Mouse (Mus musculus) intestine, postnatal 0 days (tissue): ENCODE measurements at regions not wholly inside any gene's neighbourhood (a gene's known extent, or its start where the extent isn't known, plus 50 kb on each side); places are given as distances from the start of the nearest gene placed in this dataset.

Experiments used
- ATAC-seq: fragments of 200-750 bp; cut with Nextera tagmentation; 2 replicates; pipeline ENCODE4 v1.8.0; 2017; ENCODE audit warnings: mild to moderate bottlenecking, moderate TSS enrichment, moderate library complexity
- H3K27ac ChIP-seq: fragments of 300-500 bp; sonication (generic); 2 replicates; pipeline ENCODE4 v1.5.1; 2014; ENCODE audit warnings: mild to moderate bottlenecking, low read depth, low read length, moderate library complexity
- H3K27me3 ChIP-seq: fragments of 300-500 bp; sonication (generic); replicated peaks from 2 replicates; pipeline ENCODE4 v1.6.1; 2014; ENCODE audit warnings: low read length, mixed read lengths; ENCODE audit not compliant: control insufficient read depth, insufficient read depth
- H3K36me3 ChIP-seq: fragments of 300-500 bp; sonication (generic); 2 replicates; pipeline ENCODE4 v1.6.1; 2014; ENCODE audit warnings: mild to moderate bottlenecking, moderate library complexity; ENCODE audit not compliant: control insufficient read depth, insufficient read depth
- H3K4me1 ChIP-seq: fragments of 300-500 bp; sonication (generic); replicated peaks from 2 replicates; pipeline ENCODE4 v1.6.1; 2014; ENCODE audit warnings: antibody characterized with exemption, low read length, mixed read lengths; ENCODE audit not compliant: control insufficient read depth, insufficient read depth
- H3K4me2 ChIP-seq: fragments of 300-500 bp; sonication (generic); replicated peaks from 2 replicates; pipeline ENCODE4 v1.6.1; 2014; ENCODE audit warnings: low read depth, mild to moderate bottlenecking, moderate library complexity
- H3K4me3 ChIP-seq: fragments of 300-500 bp; sonication (generic); 2 replicates; pipeline ENCODE4 v1.5.1; 2014; ENCODE audit warnings: low read depth, low read length
- H3K9ac ChIP-seq: fragments of 300-500 bp; sonication (generic); 2 replicates; pipeline ENCODE4 v1.6.1; 2014; ENCODE audit warnings: mild to moderate bottlenecking, low read depth, low read length
- H3K9me3 ChIP-seq: fragments of 300-500 bp; sonication (generic); 2 replicates; pipeline ENCODE4 v1.6.1; 2016; ENCODE audit warnings: mixed run types; ENCODE audit not compliant: control insufficient read depth
- CTCF ChIP-seq: sonication (generic); IDR thresholded peaks from 2 replicates; pipeline ENCODE4 v1.5.1; 2016; ENCODE audit warnings: low read depth, mild to moderate bottlenecking, control low read depth, antibody characterized with exemption, moderate library complexity
- WGBS: fragments of 180-500 bp; shearing (Covaris S2); extraction: QIAGEN DNeasy Blood & Tissue Kit; methylation state at CpG from one replicate; pipeline ENCODE4 v1.1.7; 2014; 5-methylcytosine and 5-hydroxymethylcytosine counted together

DNA sequence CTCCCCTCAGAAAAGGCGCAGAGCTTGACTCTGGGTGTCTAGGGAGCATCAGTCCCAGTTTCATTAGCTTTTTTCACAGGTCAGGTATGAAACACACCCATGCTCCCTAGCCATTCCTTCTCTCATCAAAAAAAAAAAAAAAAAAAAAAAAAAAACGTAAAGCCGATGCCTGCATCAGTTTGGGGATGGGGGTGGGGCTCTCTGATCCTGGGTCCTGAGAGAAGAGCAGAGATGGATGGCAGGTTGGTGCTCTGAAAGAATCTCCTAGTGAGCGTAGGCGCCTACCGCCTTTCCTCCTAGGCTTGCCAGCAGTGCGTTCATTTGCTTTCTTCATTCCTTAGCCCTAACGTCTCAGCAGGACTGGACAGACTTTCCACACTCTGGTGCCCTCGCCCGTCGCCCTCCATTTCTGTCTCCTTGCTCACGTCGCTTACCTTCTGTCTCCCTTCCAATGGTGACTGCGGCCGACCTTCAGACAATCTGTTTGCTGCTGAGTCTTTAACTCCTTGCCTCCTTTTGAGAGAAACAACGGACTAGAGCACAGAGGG, 267.5 kb downstream of the Agtpbp1 start:
- no peak overlapping the region for H3K9ac ChIP-seq
- H3K27ac ChIP-seq = no peak overlapping the region
- no peak for ATAC-seq
- no peak overlapping the region for H3K4me3 ChIP-seq
- H3K4me2 ChIP-seq = no peak overlapping the region
- H3K36me3 ChIP-seq = no peaks in the 10 kb centered on the region
- no peaks in the 10 kb centered on the region for H3K4me1 ChIP-seq
- TF ChIP-seq CTCF = no peak
- WGBS = 61% methylated on average over 16 of the region's 16 CpGs
- no peaks in the 10 kb centered on the region for H3K27me3 ChIP-seq
- H3K9me3 ChIP-seq = no peaks in the 10 kb centered on the region

DNA sequence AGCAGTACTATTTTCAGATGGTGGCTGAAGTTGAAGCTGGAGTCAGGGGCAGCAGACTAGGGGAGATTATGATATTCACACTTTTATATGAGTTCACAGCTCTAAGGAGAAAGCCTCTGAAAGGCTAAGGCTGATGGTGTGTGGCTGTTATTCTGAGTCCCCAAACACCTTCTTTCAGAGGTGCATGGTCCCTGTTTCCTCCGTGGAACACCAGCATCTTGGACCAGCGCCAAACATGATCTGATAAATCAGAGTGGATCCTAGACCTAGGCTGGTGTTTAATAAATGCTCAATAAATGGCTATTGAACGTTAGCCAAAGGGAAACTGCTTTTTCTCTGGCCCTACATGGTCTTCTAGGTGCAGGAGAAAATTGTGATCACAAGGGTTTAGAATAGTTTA, 269.2 kb downstream of the Agtpbp1 start:
- 59% methylated on average over 3 of the region's 3 CpGs for WGBS

GRCm38 (mm10) chr13:59314419-59314818, 270.6 kb downstream of the Agtpbp1 start:
- WGBS = 70% methylated on average over 1 of the region's 1 CpGs
- Histone ChIP-seq H3K9ac (no peak overlapping the region), H3K4me2 (no peak overlapping the region), H3K4me3 (no peak overlapping the region), H3K9me3 (no peaks in the 10 kb centered on the region), H3K27me3 (no peaks in the 10 kb centered on the region), H3K4me1 (no peaks in the 10 kb centered on the region), H3K27ac (no peak overlapping the region), H3K36me3 (no peaks in the 10 kb centered on the region)
- no peak for ATAC-seq
- TF ChIP-seq CTCF = peak; percentile 63

More for the DNA sequence above, 269.2 kb downstream of the Agtpbp1 start:
- Histone ChIP-seq H3K27ac (no peak overlapping the region), H3K9ac (no peak overlapping the region), H3K36me3 (no peaks in the 10 kb centered on the region), H3K4me3 (no peak overlapping the region), H3K4me2 (no peak overlapping the region), H3K27me3 (no peaks in the 10 kb centered on the region), H3K9me3 (no peaks in the 10 kb centered on the region), H3K4me1 (no peaks in the 10 kb centered on the region)
- ATAC-seq = no peak
- no peak for TF ChIP-seq CTCF

DNA sequence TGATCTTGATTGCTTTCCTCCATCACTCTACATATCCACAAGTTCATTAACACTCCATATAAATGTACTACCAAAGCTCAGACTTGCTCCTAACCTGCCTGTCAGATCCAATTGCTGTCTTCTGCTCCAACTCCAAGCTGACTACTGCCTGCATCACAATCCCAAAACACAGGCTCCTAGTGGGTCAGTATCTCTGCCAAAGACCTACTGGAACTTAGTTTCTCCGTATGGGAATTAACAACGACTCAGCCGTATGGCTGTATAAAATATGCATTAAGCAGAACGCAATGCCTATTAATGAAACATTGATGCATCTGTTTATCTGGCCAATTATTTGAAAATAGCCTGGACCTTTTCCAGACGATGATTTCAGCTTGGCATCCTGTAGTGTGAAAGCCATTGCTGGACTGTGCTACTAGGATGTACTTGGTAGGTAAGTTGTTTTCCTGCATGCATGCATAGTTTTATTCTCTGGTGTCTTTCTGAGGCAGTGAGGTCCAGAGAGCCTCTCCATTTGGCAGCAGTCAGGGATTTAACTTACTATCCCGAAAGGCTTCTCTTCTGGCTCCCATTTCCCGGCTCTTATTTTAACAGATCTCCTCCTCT, 271.2 kb downstream of the Agtpbp1 start:
- Histone ChIP-seq H3K9me3 (no peaks in the 10 kb centered on the region), H3K9ac (no peak overlapping the region), H3K4me3 (no peak overlapping the region), H3K27me3 (no peaks in the 10 kb centered on the region), H3K36me3 (no peaks in the 10 kb centered on the region), H3K4me1 (no peaks in the 10 kb centered on the region), H3K4me2 (no peak overlapping the region), H3K27ac (no peak overlapping the region)
- TF ChIP-seq CTCF = no peak
- no peak for ATAC-seq
- 86% methylated on average over 7 of the region's 7 CpGs for WGBS

DNA sequence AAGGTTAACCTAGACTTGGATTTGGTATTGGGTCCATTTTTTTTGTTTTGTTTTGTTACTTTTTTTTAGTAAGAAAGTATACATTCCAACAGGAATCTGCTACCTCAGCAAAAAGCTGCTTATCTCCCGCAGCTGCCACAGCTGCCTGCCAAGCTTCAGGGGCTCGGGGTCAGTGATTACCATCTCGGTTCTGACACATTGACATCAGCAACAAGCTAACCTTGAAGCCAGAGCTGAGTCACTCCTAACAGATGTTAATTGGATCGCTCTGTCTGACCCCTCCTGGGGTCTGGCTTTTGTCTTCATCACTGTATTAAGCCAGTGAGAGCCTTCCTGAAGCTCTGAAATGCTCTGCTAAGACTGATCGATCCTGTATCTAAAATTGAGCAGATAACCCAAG, 292.1 kb downstream of the Agtpbp1 start:
- Histone ChIP-seq H3K9me3 (no peaks in the 10 kb centered on the region), H3K4me2 (no peak overlapping the region), H3K27me3 (no peaks in the 10 kb centered on the region), H3K36me3 (no peaks in the 10 kb centered on the region), H3K27ac (no peak overlapping the region), H3K4me1 (no peaks in the 10 kb centered on the region), H3K4me3 (no peak overlapping the region), H3K9ac (no peak overlapping the region)
- 10% methylated on average over 5 of the region's 5 CpGs for WGBS
- no peak for ATAC-seq
- no peak for TF ChIP-seq CTCF

GRCm38 (mm10) chr13:59289127-59289526, 295.9 kb downstream of the Agtpbp1 start:
- Histone ChIP-seq H3K4me2 (no peak overlapping the region), H3K9me3 (no peaks in the 10 kb centered on the region), H3K4me3 (no peak overlapping the region), H3K27me3 (no peaks in the 10 kb centered on the region), H3K9ac (no peak overlapping the region), H3K36me3 (no peaks in the 10 kb centered on the region), H3K4me1 (no peaks in the 10 kb centered on the region), H3K27ac (no peak overlapping the region)
- peak; percentile 46 for TF ChIP-seq CTCF
- ATAC-seq = no peak
- 74% methylated on average over 11 of the region's 11 CpGs for WGBS
